Mouse (Mus musculus) liver, embryonic 16.5 days (tissue): ENCODE data around the gene 4933430I17Rik. TPM values are rescaled to one million over a fixed set of nuclear protein-coding genes. Genes with fewer than 3 reads are reported as not detected.

Experiments used
- ATAC-seq: fragments of 200-750 bp; cut with Nextera tagmentation; 2 replicates; pipeline ENCODE4 v1.8.0; 2017; ENCODE audit warnings: low read depth, mild to moderate bottlenecking, moderate number of reproducible peaks, moderate library complexity
- H3K27ac ChIP-seq: fragments of 300-500 bp; sonication (generic); 2 replicates; pipeline ENCODE4 v1.5.1; 2014; ENCODE audit warnings: mild to moderate bottlenecking, low read length
- H3K27me3 ChIP-seq: fragments of 300-500 bp; sonication (generic); 2 replicates; pipeline ENCODE4 v1.6.1; 2014; ENCODE audit warnings: low read depth, low read length, mixed read lengths; ENCODE audit not compliant: control insufficient read depth, insufficient read depth
- H3K36me3 ChIP-seq: fragments of 300-500 bp; sonication (generic); 2 replicates; pipeline ENCODE4 v1.6.1; 2014; ENCODE audit warnings: mild to moderate bottlenecking; ENCODE audit not compliant: control insufficient read depth, insufficient read depth
- H3K4me1 ChIP-seq: fragments of 300-500 bp; sonication (generic); 2 replicates; pipeline ENCODE4 v1.6.1; 2014; ENCODE audit warnings: low read depth, low read length, mixed read lengths; ENCODE audit not compliant: control insufficient read depth
- H3K4me2 ChIP-seq: fragments of 300-500 bp; sonication (generic); 2 replicates; pipeline ENCODE4 v1.6.1; 2014; ENCODE audit warnings: low read depth, low read length, mixed read lengths
- H3K4me3 ChIP-seq: fragments of 300-500 bp; sonication (generic); 2 replicates; pipeline ENCODE4 v1.5.1; 2014; ENCODE audit warnings: low read depth, mild to moderate bottlenecking, low read length
- H3K9ac ChIP-seq: fragments of 300-500 bp; sonication (generic); 2 replicates; pipeline ENCODE4 v1.6.1; 2014; ENCODE audit warnings: low read depth, low read length
- H3K9me3 ChIP-seq: fragments of 300-500 bp; sonication (generic); replicated peaks from 2 replicates; pipeline ENCODE4 v1.6.1; 2016; ENCODE audit warnings: low read length; ENCODE audit not compliant: control insufficient read depth
- WGBS: fragments of 180-500 bp; shearing (Covaris S2); extraction: QIAGEN DNeasy Blood & Tissue Kit; methylation state at CpG from one replicate; pipeline ENCODE4 v1.1.7; 2014; ENCODE audit not compliant: insufficient replicate concordance; 5-methylcytosine and 5-hydroxymethylcytosine counted together
- polyA plus RNA-seq: library from polyadenylated mRNA; unstranded; fragments of >200 nt; fragmentation: Nextera tagmentation; extraction: Ambion mirVana; gene quantifications from 2 replicates; pipeline ENCODE4 v1.2.1, GENCODE M21; 2015

4933430I17Rik gene
- polyA plus RNA-seq, 1 experiment from 2014 or later: 0.06 TPM

DNA sequence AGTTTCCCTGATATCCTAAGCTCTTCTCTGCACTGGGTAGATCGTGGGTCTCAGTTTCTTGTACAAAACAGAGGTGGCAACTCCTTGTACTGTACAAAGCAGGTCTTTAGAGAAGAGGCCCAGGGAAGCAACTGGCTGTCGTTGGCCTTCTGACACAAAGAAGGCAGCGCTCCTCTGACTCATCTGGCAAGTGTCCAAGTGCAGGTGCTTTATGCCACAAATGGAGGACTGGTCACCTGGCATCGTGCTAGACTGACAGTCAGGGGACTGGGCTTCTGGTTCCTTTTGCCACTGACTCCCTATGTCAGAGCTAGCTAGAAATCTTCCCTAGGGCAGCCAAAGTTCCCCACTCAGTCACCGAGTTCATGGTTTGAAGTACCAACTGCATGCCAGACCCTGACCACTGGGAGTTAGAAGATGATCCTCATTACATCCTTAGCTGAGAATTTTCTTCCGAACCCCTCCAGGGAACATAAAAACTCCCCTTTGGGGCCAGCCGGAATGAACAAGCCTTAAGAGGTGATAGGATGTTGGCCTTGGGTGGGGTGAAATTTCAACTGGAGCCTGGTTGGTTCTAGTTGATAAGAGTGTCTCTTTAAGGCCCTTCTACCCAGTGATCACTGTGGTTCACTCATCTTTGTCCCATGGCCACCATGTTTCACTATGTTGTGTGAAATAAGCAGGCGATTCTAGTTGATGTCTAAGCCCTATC, 39.6 kb upstream of the 4933430I17Rik start:
- 61% methylated on average over 8 of the region's 8 CpGs for WGBS
- Histone ChIP-seq H3K27me3 (peaks cover 19% of the 10 kb centered on the region), H3K9ac (no peak overlapping the region), H3K4me1 (peaks cover 19% of the 10 kb centered on the region), H3K4me2 (peak overlapping the region; percentile 18; the same call in 1 of the 2 replicates), H3K27ac (peak overlapping the region; percentile 26; the same call in 1 of the 2 replicates), H3K4me3 (no peak overlapping the region), H3K36me3 (no peaks in the 10 kb centered on the region), H3K9me3 (no peaks in the 10 kb centered on the region)
- peak; percentile 86 for ATAC-seq

DNA sequence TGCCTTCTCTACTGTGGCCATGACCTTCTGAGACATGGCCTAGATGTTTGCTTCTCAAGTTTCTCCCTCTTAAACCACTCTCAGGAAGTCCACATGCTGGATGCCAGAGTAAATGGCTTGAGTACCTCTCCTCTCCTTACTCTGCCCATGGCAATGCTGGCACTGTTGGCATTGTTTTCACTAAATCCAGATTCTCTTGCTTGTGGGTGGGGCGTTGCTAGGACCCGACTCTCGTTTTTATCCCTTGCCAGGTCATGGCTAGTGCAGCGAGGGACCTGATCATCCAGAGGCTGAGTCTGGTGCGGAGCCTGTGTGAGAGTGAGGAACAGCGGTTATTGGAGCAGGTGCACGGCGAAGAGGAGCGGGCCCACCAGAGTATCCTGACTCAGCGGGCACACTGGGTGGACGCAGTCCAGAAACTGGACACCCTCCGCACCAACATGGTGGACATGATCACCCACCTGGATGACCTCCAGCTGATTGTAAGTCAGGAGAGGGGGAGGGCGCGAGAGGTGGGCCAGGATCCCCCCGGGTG, 38.9 kb upstream of the 4933430I17Rik start:
- peaks cover 19% of the 10 kb centered on the region for H3K4me1 ChIP-seq
- ATAC-seq: no peak
- WGBS: 84% methylated on average over 15 of the region's 15 CpGs
- no peak overlapping the region for H3K9ac ChIP-seq
- H3K4me2 ChIP-seq: no peak overlapping the region
- H3K9me3 ChIP-seq: no peaks in the 10 kb centered on the region
- H3K27ac ChIP-seq: no peak overlapping the region
- peaks cover 12% of the 10 kb centered on the region for H3K27me3 ChIP-seq
- no peak overlapping the region for H3K4me3 ChIP-seq
- no peaks in the 10 kb centered on the region for H3K36me3 ChIP-seq

DNA sequence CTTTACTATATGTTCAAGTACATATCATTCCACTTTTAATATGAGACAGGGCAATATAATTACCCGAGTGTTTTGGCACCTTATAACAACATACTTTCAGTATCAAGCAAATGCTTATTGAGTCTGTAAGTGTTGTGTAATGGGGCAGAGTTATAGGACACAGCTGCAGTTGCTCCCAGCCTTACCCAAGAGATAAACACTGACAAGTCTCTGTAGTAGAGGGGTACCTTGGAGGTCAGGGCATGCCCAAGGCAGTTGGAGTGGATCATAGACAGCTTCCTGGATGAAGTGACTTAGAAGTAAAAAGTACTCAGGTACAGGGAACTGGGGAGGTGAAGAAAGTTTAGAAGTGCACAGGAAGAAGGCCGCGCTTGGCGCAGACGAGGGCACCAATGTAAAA, 38.0 kb upstream of the 4933430I17Rik start:
- Histone ChIP-seq H3K36me3 (no peaks in the 10 kb centered on the region), H3K9me3 (no peaks in the 10 kb centered on the region), H3K27me3 (peaks cover 3% of the 10 kb centered on the region), H3K9ac (no peak overlapping the region), H3K4me2 (no peak overlapping the region), H3K4me3 (no peak overlapping the region), H3K4me1 (peaks cover 19% of the 10 kb centered on the region), H3K27ac (no peak overlapping the region)
- 85% methylated on average over 5 of the region's 5 CpGs for WGBS
- ATAC-seq: no peak

DNA sequence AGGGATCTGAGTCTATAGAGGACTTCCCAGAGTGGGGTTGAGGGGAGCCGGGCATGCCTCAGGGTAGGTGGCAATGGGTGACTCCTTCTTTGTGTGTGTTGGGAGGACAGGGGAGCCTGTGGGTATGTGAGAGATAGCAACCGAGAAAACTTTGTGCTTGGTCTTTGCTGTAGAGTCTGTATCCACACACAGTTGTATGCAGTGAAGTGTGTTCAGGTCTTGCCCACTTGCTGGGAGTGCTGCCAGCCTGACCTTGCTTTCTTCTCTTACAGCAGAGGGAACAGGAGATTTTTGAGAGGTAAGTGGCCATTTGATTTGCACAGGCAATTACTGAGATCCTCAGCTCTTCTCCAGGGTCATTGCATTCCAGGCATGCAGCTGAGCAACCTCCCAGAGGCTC, 37.3 kb upstream of the 4933430I17Rik start:
- H3K36me3 ChIP-seq: no peaks in the 10 kb centered on the region
- H3K27me3 ChIP-seq: no peaks in the 10 kb centered on the region
- H3K27ac ChIP-seq: no peak overlapping the region
- H3K4me3 ChIP-seq: no peak overlapping the region
- no peak overlapping the region for H3K9ac ChIP-seq
- H3K4me1 ChIP-seq: peaks cover 19% of the 10 kb centered on the region
- ATAC-seq: no peak
- 67% methylated on average over 2 of the region's 2 CpGs for WGBS
- no peak overlapping the region for H3K4me2 ChIP-seq
- H3K9me3 ChIP-seq: no peaks in the 10 kb centered on the region

GRCm38 (mm10) chr4:62492682-62493081, 32.5 kb upstream of the 4933430I17Rik start:
- Histone ChIP-seq H3K36me3 (no peaks in the 10 kb centered on the region), H3K27me3 (no peaks in the 10 kb centered on the region), H3K4me1 (no peaks in the 10 kb centered on the region), H3K4me2 (no peak overlapping the region), H3K9ac (no peak overlapping the region), H3K4me3 (no peak overlapping the region), H3K27ac (no peak overlapping the region), H3K9me3 (no peaks in the 10 kb centered on the region)
- WGBS: 68% methylated on average over 2 of the region's 2 CpGs
- ATAC-seq: no peak

DNA sequence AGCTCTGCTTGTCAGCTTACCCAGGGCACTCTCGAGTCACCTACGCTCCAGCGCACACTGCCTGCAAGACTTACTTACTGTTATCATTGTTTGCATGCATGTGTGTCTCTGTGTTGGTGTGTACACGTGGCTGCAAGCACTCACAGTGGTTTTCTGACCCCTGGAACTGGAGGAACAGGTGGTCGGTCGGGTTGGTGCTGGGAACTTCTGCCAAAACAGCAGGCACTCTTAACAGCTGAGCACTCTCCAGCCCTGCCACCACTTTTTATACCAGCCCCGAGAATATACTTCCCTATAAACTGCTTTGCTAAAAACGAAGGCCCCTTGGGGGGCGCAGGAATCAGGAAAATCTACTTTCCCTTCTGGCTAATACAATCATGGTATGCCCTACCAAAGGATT, 30.9 kb upstream of the 4933430I17Rik start:
- no peak for ATAC-seq
- no peaks in the 10 kb centered on the region for H3K27me3 ChIP-seq
- H3K27ac ChIP-seq: no peak overlapping the region
- H3K4me2 ChIP-seq: no peak overlapping the region
- H3K9ac ChIP-seq: no peak overlapping the region
- H3K9me3 ChIP-seq: no peaks in the 10 kb centered on the region
- WGBS: 36% methylated on average over 9 of the region's 9 CpGs
- H3K4me3 ChIP-seq: no peak overlapping the region
- H3K36me3 ChIP-seq: no peaks in the 10 kb centered on the region
- H3K4me1 ChIP-seq: no peaks in the 10 kb centered on the region

- no peak for ATAC-seq
- 57% methylated on average over 8 of the region's 8 CpGs for WGBS
- Histone ChIP-seq H3K4me2 (no peak overlapping the region), H3K36me3 (no peaks in the 10 kb centered on the region), H3K9me3 (no peaks in the 10 kb centered on the region), H3K27me3 (no peaks in the 10 kb centered on the region), H3K9ac (no peak overlapping the region), H3K27ac (no peak overlapping the region), H3K4me1 (no peaks in the 10 kb centered on the region; the same call in 1 of the 2 replicates), H3K4me3 (no peak overlapping the region)
These were observed 29.2 kb upstream of the 4933430I17Rik start for GRCm38 (mm10) chr4:62495946-62496345.

DNA sequence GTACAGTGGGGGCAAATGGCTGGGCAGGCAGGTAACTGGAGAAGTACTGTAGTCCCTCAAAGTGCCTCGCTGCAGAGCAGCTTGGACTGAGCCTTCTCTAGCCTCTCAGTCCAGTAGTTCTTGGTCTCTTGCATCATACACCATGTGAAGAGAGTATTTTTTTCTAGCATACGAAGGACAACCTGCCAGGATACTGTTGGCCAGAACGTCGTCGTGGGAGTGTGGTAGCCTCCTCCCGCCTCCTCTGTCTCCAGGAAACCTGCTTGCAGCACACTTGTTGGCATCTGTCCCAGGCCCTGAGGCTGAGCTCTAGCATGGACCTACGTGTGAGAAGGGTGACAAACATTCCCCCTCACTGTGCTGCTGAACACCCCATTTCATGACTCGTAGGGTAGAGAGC, 28.4 kb upstream of the 4933430I17Rik start:
- H3K9ac ChIP-seq: no peak overlapping the region
- H3K36me3 ChIP-seq: no peaks in the 10 kb centered on the region
- ATAC-seq: peak; percentile 51
- no peak overlapping the region for H3K4me2 ChIP-seq
- 49% methylated on average over 8 of the region's 8 CpGs for WGBS
- H3K4me1 ChIP-seq: peaks cover 6% of the 10 kb centered on the region
- no peak overlapping the region for H3K4me3 ChIP-seq
- H3K27me3 ChIP-seq: no peaks in the 10 kb centered on the region
- H3K27ac ChIP-seq: no peak overlapping the region
- H3K9me3 ChIP-seq: no peaks in the 10 kb centered on the region

GRCm38 (mm10) chr4:62500799-62501198, 24.4 kb upstream of the 4933430I17Rik start:
- Histone ChIP-seq H3K4me1 (peaks cover 21% of the 10 kb centered on the region), H3K27ac (no peak overlapping the region), H3K36me3 (no peaks in the 10 kb centered on the region), H3K9ac (no peak overlapping the region), H3K9me3 (no peaks in the 10 kb centered on the region), H3K4me3 (no peak overlapping the region), H3K4me2 (no peak overlapping the region), H3K27me3 (no peaks in the 10 kb centered on the region)
- ATAC-seq: no peak
- 62% methylated on average over 4 of the region's 4 CpGs for WGBS
